Mouse (Mus musculus) heart, adult 11 months (tissue): ENCODE data around the gene 2700081O15Rik.

Source experiments
- DNase-seq: peaks from one replicate; pipeline ENCODE4 v3.0.0; 2022

The 2700081O15Rik gene

DNA sequence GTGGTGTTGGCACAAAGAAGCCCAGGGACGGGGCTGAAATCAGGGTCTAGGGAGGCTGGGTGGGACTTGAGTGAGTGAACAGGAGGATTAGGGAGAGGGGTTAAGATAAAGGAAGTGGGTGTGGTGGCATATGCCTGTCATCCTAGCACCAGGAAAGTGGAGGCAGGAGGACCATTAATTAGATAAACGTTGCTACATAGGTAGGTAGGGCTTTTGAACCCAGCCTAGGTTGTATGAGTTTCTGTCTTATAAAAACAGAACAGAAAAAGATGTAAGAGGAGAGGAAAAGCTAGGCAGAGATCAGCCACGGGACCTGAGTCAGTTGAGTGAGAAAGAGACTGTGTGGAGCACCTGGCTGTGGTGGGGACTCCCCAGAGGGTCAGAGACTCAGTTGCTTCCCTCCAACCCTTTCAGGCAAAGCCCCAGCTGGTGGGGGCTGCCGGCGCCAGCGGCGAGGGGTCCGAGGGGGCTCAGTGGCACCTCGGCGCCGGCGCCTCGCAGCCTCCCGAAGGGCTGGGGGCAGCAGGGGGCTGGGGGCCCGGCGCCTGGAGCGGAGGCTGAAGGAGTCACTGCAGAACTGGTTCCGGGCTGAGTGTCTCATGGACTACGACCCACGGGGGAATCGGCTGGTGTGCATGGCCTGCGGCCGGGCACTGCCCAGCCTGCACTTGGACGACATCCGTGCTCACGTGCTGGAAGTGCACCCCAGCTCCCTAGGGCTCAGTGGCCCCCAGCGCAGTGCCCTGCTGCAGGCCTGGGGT is 3.6 kb downstream of the 2700081O15Rik start:
- DNase-seq, result peak; percentile 90

DNA sequence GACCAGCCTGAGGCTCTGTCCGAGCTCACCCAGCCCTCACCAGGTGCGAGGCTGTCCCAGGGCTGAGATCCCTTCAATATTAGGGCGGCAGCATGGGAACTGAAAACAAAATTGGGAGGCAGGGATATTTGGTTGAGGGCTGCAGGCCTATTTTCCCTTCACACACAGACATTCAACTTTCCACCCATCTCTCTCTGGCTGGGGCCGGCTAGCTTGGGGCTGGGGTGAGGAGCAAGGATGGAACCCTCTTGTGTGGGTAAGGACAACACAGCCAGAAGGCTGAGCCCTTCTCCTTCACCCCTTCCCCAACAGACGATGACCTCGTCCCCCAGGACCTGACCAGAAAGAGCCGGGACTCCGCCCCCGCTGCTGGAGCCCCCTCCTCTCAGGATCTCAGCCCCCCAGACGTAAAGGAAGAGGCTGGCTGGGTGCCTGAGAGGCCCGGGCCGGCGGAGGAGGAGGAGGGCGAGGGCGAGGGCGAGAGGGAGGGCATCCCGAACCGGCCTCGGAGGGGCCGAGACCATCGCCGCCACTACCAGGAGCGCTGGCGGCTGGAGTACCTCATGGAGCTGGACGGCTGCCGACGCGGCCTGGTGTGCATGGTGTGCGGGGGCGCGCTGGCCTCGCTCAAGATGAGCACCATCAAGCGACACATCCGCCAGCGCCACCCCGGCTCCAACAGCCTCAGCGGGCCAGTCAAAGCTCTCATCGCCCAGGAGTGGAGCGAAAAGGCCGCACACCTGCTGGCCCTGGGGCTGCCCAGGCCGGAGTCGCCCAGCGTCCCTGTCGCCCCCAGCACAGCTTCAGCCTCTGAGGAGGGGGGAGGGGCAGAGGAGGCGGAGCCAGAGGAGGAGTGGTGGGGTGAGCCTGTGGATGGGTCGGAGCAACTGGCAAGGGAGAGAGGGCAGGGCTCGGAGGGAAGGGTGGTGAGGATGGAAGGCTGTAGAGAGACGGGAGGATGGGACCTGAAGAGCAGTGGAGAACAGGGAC is 4.5 kb downstream of the 2700081O15Rik start:
- DNase-seq, result peak; percentile 96

DNA sequence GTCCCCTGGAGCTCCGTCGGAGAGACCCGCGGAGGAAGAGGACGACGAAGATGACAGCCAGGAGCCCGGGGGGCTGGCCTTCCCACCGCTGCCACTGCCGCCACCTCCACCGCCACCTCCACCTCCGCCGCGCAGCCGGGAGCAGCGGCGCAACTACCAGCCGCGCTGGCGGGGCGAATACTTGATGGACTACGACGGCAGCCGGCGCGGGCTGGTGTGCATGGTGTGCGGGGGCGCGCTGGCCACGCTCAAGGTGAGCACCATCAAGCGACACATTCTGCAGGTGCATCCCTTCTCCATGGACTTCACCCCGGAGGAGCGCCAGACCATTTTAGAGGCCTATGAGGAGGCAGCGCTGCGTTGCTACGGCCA is 5.2 kb downstream of the 2700081O15Rik start:
- no peak for DNase-seq

DNA sequence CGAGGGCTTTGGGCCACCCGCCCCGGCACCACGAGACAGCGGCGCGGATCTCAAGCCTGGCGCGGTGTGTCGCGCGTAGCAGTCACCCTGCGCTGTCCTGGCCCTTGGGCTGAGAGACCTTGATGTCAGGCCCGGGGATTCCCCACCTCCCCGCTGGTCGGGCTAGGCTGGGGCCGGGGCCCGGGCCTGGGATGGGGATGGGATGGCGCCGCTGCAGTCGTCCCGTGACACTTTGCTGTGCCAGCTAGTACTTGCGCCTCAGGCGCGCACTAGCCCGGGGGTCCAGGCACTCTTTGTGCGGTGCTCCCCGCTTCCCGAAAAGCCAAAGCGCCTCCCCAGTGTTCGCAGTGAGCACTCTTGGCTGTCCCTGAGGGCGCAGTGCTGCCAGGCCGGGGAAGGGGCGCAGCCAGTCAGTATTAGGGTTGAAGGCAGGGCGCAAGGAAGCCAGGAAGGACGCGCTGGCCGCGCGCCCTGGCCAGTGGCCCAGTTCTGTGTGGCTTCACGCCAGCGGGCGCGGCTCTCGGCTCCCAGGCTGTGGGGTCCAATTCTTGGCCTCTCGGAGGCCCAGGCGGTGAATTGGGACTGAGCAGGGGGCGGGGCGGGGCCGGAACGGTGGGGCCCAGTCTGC is 5.7 kb downstream of the 2700081O15Rik start:
- DNase-seq, result peak; percentile 99

DNA sequence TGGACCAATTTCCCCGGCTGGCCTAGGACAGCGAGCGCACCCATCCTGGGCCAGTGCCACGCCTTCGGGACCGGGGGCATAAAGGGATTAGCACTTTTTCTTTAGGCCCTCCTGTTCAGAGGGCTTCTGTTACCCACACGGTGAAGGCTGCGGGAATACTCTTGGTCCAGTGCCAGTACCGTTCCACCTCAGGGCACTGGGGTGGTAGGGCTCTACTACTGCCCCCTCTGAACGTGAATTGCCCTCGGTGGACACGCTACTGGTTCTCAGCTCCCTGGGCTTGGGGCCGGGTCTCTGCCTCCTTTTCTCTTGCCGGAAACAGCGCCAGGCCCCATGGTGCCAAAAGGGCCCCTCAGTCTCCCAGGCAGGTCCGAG is 6.2 kb downstream of the 2700081O15Rik start:
- DNase-seq, result no peak

DNA sequence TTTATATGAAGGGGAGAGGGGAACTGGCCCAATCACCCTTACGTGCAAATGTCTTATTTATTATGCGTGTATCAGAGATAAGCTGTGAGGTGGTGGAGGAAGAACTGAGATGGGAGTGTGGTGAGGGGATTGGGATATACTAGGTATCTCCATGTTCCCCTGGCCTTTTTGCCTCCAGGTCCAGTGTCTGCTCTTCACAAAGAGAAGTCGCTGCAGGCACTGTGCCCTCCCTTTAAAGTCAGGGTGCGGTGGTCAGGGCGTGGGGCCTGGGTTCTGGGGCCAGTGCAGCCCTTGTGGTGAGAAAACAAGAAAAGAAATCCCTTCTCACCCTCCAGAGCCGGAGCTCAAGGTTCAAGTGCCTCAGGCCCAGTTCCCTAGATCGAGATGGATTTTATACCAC is 6.7 kb downstream of the 2700081O15Rik start:
- DNase-seq, result peak; percentile 87

DNA sequence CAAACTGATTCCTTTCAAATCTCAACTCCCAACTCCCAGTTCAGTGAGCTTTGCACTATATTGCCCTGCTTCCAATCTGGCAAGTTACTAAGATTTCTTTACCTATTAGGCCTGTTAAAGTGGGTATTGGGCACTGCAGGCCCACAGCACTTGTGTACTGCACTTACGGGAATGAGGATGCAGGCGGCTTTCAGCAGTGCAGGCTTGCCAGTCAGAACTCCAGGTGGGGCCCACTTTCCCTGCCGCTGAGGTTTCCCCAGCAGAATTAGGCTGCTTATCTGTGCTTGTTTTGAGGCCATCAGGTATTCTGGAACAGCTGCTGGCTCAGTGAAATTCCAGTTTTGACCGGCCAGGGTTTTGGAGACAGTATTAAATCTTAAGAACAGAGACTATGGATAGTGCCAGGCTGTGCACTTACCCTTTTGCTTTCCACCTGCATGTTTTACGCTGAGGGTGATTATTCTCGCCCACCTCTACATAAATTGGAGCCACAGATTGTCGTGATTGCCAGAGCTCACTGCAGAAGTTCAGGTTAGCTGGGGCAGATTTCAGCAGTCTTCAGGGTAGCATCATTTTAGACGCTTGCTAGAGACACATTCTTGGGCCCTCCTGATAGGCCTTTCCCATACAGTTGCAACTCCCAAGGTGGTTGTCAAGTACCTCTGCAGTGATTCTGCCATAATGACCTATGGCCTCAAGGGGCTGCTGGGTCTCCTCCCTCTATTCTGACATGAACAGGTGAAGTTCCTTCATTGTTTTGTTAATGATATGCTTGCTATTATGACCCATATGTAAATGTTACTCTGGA is 7.4 kb downstream of the 2700081O15Rik start:
- peak; percentile 91 for DNase-seq

DNA sequence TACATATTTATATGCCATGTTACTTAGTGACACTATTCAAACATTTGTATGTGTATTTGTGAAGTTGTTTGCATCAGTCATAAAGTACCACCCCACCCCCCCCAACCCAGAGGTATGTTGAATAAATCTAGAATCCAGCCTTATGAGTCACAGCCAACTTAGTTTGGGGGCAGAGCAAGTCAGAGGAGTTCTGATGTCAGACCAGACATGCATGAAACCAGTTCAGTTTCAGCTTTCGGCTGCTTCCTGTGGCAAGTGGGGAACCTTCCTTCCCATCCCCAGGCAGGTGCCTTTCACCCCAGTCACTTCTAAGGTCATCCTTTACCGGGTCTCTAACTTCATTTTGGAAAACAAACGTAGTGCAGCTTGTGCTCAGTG is 8.0 kb downstream of the 2700081O15Rik start:
- DNase-seq, result no peak

DNA sequence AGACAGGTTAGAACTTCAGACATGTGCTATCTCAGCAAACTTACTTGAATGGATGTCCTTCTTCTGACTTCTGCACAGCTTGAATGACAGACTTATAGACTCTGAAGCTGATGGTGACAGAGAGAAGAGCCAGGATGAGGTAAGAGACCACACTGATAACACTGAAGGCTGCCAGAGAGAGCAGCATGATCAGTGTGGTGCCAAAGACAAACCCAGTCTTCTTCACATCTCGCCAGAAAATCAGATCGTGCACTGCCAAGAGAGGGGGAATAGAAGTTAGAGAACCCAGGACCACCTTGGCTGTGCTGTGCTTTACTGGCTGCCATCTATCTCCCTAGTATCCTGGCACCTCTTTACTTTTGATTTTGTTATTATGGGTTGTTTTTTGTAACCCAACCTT is 17.5 kb downstream of the 2700081O15Rik start:
- DNase-seq, result no peak

DNA sequence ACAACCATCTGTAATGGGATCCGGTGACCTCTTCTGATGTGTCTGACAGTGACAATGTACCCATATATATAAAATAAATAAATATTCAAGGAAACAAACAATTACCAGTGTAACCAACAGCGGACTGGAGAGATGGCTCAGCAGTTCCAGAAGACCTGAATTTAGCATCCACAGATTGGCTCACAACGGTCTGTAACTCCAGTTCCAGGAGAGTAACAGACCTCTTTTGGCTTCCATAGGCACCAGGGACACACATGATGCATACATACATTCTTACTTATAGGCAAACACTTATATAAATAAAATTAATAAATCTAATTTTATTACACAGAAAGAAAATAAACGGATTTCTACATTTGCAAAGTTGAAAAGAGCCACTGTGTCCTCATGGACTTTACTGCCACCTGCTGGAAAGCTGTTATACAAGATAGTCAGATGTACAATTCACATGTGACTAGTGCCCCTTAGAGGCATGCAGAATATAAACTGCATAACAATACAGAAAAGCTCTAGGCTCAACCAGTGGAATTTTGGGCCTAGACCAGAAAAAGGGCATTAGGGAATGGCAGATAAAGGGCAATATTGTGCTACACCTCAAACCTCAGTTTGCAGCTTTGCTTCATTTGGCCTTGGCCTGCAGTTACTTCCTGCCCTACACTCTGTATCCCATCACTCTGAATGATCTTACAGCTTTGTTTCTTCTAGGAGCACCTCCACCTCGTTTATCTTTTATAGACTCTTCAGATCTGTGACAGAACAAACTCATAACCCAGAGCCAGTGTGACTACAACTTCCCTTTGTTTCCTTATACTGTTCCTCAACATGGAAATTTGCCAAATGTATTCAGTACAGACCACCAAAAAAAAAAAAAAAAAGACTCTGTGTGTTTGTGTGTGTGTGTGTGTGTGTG is 18.9 kb downstream of the 2700081O15Rik start:
- DNase-seq, result peak; percentile 88

DNA sequence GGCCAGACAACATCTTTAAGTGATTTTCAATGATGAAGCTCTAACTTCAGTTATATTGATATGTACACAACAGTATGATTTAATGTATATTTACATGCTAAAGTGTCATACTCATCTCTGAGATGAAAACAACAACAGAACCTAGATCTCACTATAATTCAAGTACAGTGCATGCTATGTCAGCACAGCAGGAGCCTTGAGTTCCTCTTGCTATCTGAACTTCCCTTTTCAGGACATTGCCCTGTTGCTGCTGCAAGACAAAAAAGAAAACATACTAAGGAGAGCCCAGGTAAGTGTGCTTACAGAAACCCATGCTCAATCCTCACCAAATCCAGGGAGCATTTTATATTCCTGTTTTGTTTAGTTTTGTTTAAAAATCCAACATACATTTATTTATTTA is 20.9 kb downstream of the 2700081O15Rik start:
- DNase-seq, result no peak

DNA sequence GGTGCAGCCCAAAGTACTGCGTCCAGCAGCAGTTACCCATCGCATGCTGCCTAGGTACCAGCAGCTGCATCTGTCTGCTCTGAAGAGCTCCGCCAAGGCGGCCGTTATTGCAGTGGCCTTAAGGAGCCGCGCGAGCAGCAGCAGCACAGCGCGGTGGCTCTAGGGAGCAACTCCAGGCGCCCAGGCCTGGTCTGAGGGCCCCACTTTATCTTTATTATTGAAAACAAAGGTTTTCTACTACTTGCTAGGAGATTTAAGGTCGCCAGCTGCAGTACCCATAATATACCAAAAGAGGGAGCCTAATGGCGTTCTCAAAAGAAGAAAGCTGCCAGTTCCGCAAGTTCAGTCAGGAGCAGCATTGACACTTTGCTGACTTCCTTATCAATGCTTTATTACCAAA is 24.1 kb downstream of the 2700081O15Rik start:
- DNase-seq, result peak; percentile 92

DNA sequence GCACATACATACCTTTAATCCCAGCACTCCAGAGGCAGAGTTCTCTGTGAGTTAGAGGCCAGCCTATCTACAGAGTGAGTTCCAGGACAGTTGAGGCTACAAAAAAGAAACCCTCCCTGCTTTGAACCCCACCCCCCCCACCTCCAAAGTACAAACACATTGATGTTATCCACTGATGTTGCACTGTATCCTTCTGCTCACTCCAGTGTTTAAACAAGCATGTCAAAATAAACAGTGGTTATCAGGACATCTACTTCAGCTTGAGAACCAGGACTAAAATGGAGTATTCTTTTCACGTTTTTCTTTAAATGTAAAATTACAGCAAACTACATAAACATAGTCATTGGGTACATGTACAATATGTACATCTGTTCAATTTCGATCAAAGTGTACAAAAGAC is 27.7 kb downstream of the 2700081O15Rik start:
- no peak for DNase-seq

DNA sequence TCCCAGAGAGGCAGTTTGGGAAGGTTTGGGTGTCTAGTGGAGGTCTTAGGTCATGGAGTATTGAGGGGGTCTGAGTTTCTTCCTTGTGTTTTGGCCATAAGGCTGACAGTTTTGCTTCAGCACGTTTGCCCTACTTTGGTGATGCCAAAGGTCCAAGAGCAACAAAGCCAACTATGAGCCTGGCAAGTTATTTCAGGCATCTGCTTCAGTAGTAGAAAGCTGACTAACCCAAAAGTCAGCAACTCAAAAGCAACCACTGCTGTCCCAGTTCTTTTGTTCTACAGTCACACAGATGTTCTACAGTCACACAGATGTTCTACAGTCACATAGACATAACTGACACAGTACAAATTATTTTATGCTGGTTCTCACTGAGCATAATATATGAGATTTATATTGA is 28.2 kb downstream of the 2700081O15Rik start:
- DNase-seq, result no peak

DNA sequence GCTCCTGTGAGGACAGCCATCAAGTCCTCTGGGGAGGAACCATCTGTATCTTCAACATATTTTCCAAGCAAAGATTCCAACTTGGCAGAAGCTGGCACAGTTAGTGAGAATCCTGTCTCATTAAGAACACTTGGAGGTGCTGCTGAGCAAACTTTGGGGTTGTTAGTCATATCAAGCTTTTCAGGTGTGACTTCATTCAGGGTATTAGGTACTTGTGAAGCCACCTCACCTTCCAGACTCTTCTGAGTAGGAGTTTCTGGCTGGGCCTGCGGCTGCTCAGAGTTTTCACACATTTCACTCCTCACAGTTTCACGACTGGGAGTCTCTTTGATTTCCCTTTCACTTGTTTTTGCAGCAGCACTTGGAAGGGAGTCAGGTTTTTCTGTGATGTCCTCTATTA is 39.4 kb downstream of the 2700081O15Rik start:
- no peak for DNase-seq

DNA sequence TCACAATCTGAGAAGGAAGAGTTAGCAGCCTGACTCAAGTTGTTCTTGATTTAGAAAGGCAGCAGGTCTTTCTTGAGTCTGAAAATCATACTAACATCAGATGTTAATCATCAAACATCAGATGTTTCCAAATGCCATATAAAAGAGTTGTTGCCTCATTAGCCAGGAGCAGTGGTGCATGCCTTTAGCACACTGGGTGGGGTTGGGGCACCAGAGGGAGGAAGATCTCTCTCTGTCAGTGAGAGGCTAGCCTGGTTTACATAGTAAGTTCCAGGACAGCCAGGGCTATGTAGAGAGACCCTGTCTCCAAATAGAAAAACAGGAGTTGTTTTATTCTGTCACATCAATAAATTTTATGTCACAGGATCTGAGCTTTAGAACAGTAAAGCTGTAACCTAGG is 41.5 kb downstream of the 2700081O15Rik start:
- no peak for DNase-seq

DNA sequence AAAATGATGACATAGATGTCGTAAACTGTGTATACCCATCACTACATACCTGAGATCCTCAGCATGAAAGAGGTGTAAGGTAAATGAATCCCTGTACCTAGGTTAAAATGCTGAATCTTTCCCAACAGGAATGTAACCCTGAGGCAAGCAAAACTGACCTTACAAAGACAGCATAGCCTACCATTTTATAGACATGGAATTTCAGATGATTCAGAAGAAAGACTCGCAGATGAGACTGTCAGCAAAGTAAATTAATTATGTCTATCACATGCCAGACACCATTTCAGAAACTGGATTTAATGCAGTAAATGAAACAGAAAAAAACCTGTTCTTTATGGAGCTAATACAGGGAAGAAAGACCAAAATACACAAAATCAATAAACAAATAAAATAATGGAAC is 41.9 kb downstream of the 2700081O15Rik start:
- no peak for DNase-seq

DNA sequence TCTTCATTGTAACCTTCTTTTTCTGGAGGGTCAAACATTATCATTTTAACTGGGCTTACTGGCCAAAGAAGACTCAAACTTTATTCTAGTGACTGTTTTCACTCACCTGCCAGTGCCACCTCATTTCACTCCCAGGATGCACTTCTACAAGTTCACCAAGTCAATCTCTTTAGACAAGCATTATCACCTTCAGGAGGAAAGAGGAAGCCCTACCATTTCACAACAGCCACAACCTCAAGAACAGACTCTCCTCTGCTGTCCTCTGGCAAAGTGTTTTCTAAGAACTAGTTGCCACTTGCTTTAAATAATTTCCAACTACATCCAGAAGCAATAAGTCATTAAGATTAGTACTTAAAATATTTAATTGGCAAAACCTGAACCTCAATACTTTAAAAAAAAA is 50.5 kb downstream of the 2700081O15Rik start:
- peak; percentile 25 for DNase-seq

DNA sequence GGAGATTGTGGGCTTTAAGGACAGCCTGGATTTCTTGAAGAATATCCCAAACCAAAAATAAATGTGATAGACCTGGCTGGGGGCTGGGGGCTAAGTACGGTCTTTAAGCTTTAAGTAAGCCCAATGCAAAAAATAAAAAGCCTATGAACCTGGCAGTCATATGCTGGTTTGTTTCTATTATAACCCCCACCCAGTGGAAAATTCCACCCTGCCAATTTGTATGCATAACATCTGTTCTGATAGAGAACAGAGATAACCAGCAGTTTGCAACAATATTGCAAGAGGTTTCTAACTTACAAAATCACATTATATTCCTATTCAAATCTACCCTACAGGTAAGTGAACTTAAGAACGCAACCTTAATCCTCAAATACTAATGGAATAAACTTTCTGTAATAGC is 53.2 kb downstream of the 2700081O15Rik start:
- no peak for DNase-seq
